Mouse (Mus musculus): ENCODE results near the gene Inhbb.

DNA sequence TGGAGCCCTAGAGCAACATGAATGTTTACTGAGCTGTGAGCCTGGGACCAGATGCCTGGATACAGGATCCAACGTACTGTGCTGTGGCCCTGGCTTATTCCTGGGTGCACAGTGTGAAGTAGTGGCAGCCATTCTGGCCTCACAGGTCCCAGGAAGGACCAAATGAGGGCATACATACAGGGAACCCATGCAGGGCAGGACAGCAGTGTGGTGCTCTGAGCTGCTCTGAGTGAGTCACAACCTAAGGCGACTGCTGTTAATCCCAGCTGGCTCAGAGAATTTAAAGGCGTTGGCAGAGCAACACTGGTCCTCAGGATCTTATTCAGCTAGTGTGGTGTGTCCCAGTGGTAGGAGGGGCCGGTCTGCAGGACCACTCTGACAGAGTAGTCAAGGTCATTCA is 31.4 kb downstream of the Inhbb start:
- TF ChIP-seq CTCF (IDR thresholded peaks at IDR 0.05; ENCODE audit: borderline replicate concordance, extremely low read depth, insufficient read depth, insufficient read length): no peak
- no peak for TF ChIP-seq POLR2A (IDR thresholded peaks at IDR 0.05; ENCODE audit: borderline replicate concordance, extremely low read depth, insufficient read depth, insufficient read length, poor library complexity, severe bottlenecking)
